Mouse (Mus musculus) E14TG2a.4 (cell line): Measurements from ENCODE around the gene Wipi2.

Experiments
- CTCF ChIP-seq: conservative IDR thresholded peaks from 2 replicates; pipeline ENCODE4 v1.5.1; 2014; ENCODE audit warnings: low read length
- NANOG ChIP-seq: IDR thresholded peaks from 2 replicates; pipeline ENCODE4 v1.6.1; 2014; ENCODE audit warnings: borderline replicate concordance, low read length, mixed read lengths

- TF ChIP-seq CTCF = no peak
- TF ChIP-seq NANOG = no peak
These were observed 69.4 kb downstream of the Wipi2 start for GRCm38 (mm10) chr5:142696865-142697264.
